Mouse (Mus musculus): ENCODE measurements at regions not wholly inside any gene's neighbourhood (a gene's known extent, or its start where the extent isn't known, plus 50 kb on each side); places are given as distances from the start of the nearest gene placed in this dataset.

- Histone ChIP-seq H3ac (ENCODE audit: control insufficient read depth, insufficient read length) (no peak overlapping the region), H3K79me2 (ENCODE audit: control insufficient read depth, insufficient read depth) (no peaks in the 10 kb centered on the region), H3K4me2 (ENCODE audit: low read depth) (no peak overlapping the region), H3K27me3 (ENCODE audit: control insufficient read depth, insufficient read depth, insufficient read length) (peaks cover 4% of the 10 kb centered on the region), H3K36me3 (ENCODE audit: control insufficient read depth, insufficient read depth) (no peaks in the 10 kb centered on the region), H3K4me3 (no peak overlapping the region)
- no peak for TF ChIP-seq USF1 (IDR thresholded peaks at IDR 0.05; ENCODE audit: low read depth)
- TF ChIP-seq POLR2AphosphoS2 (IDR thresholded peaks at IDR 0.05; ENCODE audit: insufficient read length, low read depth) = no peak
- no peak for TF ChIP-seq E2F4 (IDR thresholded peaks at IDR 0.05; ENCODE audit: insufficient read depth)
- no peak for TF ChIP-seq POLR2A (IDR thresholded peaks at IDR 0.05; ENCODE audit: insufficient read length, low read depth)
- TF ChIP-seq MAX (IDR thresholded peaks at IDR 0.05; ENCODE audit: low read depth) = no peak
- no peak for TF ChIP-seq MYOD1 (IDR thresholded peaks at IDR 0.05; ENCODE audit: control insufficient read depth in 1 of 3, insufficient read length in 2 of 3, low read depth in 2 of 3)
- no peak for TF ChIP-seq TCF12 (IDR thresholded peaks at IDR 0.05; ENCODE audit: insufficient read depth, poor library complexity, severe bottlenecking)
- TF ChIP-seq REST (IDR thresholded peaks at IDR 0.05; ENCODE audit: insufficient read depth, insufficient read length) = no peak
- TF ChIP-seq SRF (IDR thresholded peaks at IDR 0.05; ENCODE audit: control insufficient read depth, insufficient read length, low read depth) = no peak
- no peak for TF ChIP-seq TCF3 (IDR thresholded peaks at IDR 0.05; ENCODE audit: insufficient read length, low read depth)
- no peak for TF ChIP-seq MYOG (IDR thresholded peaks at IDR 0.05; ENCODE audit: control insufficient read depth in 1 of 3, insufficient read depth in 1 of 3, insufficient read length in 2 of 3, low read depth in 2 of 3)
- no peak for TF ChIP-seq CEBPB (IDR thresholded peaks at IDR 0.05; ENCODE audit: insufficient read depth, poor library complexity, severe bottlenecking)
Measured at GRCm38 (mm10) chr13:60470426-60471398, 131.0 kb upstream of the Dapk1 start.

GRCm38 (mm10) chr13:60471602-60472001 is 130.1 kb upstream of the Dapk1 start:
- Histone ChIP-seq H3K36me3 (ENCODE audit: control insufficient read depth, insufficient read depth) (no peaks in the 10 kb centered on the region), H3K79me2 (ENCODE audit: control insufficient read depth, insufficient read depth) (no peaks in the 10 kb centered on the region), H3K4me3 (no peak overlapping the region), H3K4me2 (ENCODE audit: low read depth) (no peak overlapping the region), H3K27me3 (ENCODE audit: control insufficient read depth, insufficient read depth, insufficient read length) (peaks cover 11% of the 10 kb centered on the region), H3ac (ENCODE audit: control insufficient read depth, insufficient read length) (no peak overlapping the region)
- no peak for TF ChIP-seq MAX (IDR thresholded peaks at IDR 0.05; ENCODE audit: low read depth)
- no peak for TF ChIP-seq TCF12 (IDR thresholded peaks at IDR 0.05; ENCODE audit: insufficient read depth, poor library complexity, severe bottlenecking)
- no peak for TF ChIP-seq CEBPB (IDR thresholded peaks at IDR 0.05; ENCODE audit: insufficient read depth, poor library complexity, severe bottlenecking)
- TF ChIP-seq USF1 (IDR thresholded peaks at IDR 0.05; ENCODE audit: low read depth) = no peak
- no peak for TF ChIP-seq SRF (IDR thresholded peaks at IDR 0.05; ENCODE audit: control insufficient read depth, insufficient read length, low read depth)
- TF ChIP-seq MYOG (IDR thresholded peaks at IDR 0.05; ENCODE audit: control insufficient read depth in 1 of 3, insufficient read depth in 1 of 3, insufficient read length in 2 of 3, low read depth in 2 of 3) = no peak
- TF ChIP-seq TCF3 (IDR thresholded peaks at IDR 0.05; ENCODE audit: insufficient read length, low read depth) = no peak
- TF ChIP-seq MYOD1 (IDR thresholded peaks at IDR 0.05; ENCODE audit: control insufficient read depth in 1 of 3, insufficient read length in 2 of 3, low read depth in 2 of 3) = no peak
- TF ChIP-seq E2F4 (IDR thresholded peaks at IDR 0.05; ENCODE audit: insufficient read depth) = no peak
- TF ChIP-seq REST (IDR thresholded peaks at IDR 0.05; ENCODE audit: insufficient read depth, insufficient read length) = no peak
- no peak for TF ChIP-seq POLR2AphosphoS2 (IDR thresholded peaks at IDR 0.05; ENCODE audit: insufficient read length, low read depth)
- no peak for TF ChIP-seq POLR2A (IDR thresholded peaks at IDR 0.05; ENCODE audit: insufficient read length, low read depth)

- Histone ChIP-seq H3K4me2 (ENCODE audit: low read depth) (no peak overlapping the region), H3K79me2 (ENCODE audit: control insufficient read depth, insufficient read depth) (no peaks in the 10 kb centered on the region), H3ac (ENCODE audit: control insufficient read depth, insufficient read length) (no peak overlapping the region), H3K4me3 (no peak overlapping the region), H3K36me3 (ENCODE audit: control insufficient read depth, insufficient read depth) (no peaks in the 10 kb centered on the region), H3K27me3 (ENCODE audit: control insufficient read depth, insufficient read depth, insufficient read length) (peaks cover 19% of the 10 kb centered on the region)
- no peak for TF ChIP-seq USF1 (IDR thresholded peaks at IDR 0.05; ENCODE audit: low read depth)
- no peak for TF ChIP-seq MYOG (IDR thresholded peaks at IDR 0.05; ENCODE audit: control insufficient read depth in 1 of 3, insufficient read depth in 1 of 3, insufficient read length in 2 of 3, low read depth in 2 of 3)
- TF ChIP-seq E2F4 (IDR thresholded peaks at IDR 0.05; ENCODE audit: insufficient read depth) = no peak
- no peak for TF ChIP-seq CEBPB (IDR thresholded peaks at IDR 0.05; ENCODE audit: insufficient read depth, poor library complexity, severe bottlenecking)
- TF ChIP-seq SRF (IDR thresholded peaks at IDR 0.05; ENCODE audit: control insufficient read depth, insufficient read length, low read depth) = no peak
Measured at GRCm38 (mm10) chr13:60476366-60476765, 125.4 kb upstream of the Dapk1 start.

GRCm38 (mm10) chr13:60478301-60478700 is 123.4 kb upstream of the Dapk1 start:
- Histone ChIP-seq H3K79me2 (ENCODE audit: control insufficient read depth, insufficient read depth) (no peaks in the 10 kb centered on the region), H3K4me3 (no peak overlapping the region), H3K4me2 (ENCODE audit: low read depth) (no peak overlapping the region), H3K27me3 (ENCODE audit: control insufficient read depth, insufficient read depth, insufficient read length) (peaks cover 19% of the 10 kb centered on the region), H3K36me3 (ENCODE audit: control insufficient read depth, insufficient read depth) (no peaks in the 10 kb centered on the region), H3ac (ENCODE audit: control insufficient read depth, insufficient read length) (no peak overlapping the region)
- TF ChIP-seq MYOG (IDR thresholded peaks at IDR 0.05; ENCODE audit: control insufficient read depth in 1 of 3, insufficient read depth in 1 of 3, insufficient read length in 2 of 3, low read depth in 2 of 3) (no peak), CEBPB (IDR thresholded peaks at IDR 0.05; ENCODE audit: insufficient read depth, poor library complexity, severe bottlenecking) (no peak), POLR2A (IDR thresholded peaks at IDR 0.05; ENCODE audit: insufficient read length, low read depth) (no peak), TCF3 (IDR thresholded peaks at IDR 0.05; ENCODE audit: insufficient read length, low read depth) (no peak), E2F4 (IDR thresholded peaks at IDR 0.05; ENCODE audit: insufficient read depth) (no peak), POLR2AphosphoS2 (IDR thresholded peaks at IDR 0.05; ENCODE audit: insufficient read length, low read depth) (no peak), TCF12 (IDR thresholded peaks at IDR 0.05; ENCODE audit: insufficient read depth, poor library complexity, severe bottlenecking) (no peak), MAX (IDR thresholded peaks at IDR 0.05; ENCODE audit: low read depth) (no peak), USF1 (IDR thresholded peaks at IDR 0.05; ENCODE audit: low read depth) (no peak), REST (IDR thresholded peaks at IDR 0.05; ENCODE audit: insufficient read depth, insufficient read length) (no peak), MYOD1 (IDR thresholded peaks at IDR 0.05; ENCODE audit: control insufficient read depth in 1 of 3, insufficient read length in 2 of 3, low read depth in 2 of 3) (no peak), SRF (IDR thresholded peaks at IDR 0.05; ENCODE audit: control insufficient read depth, insufficient read length, low read depth) (no peak)

All from myocyte (in vitro differentiated cells).